Mouse (Mus musculus) forebrain, postnatal 0 days (tissue): Measurements from ENCODE around the gene Irak4. TPM values are rescaled to one million over a fixed set of nuclear protein-coding genes. Genes with fewer than 3 reads are reported as not detected.

Experiments used
- ATAC-seq: fragments of 200-750 bp; cut with Nextera tagmentation; 2 replicates; pipeline ENCODE4 v1.8.0; 2017; ENCODE audit warnings: mild to moderate bottlenecking, moderate library complexity
- DNase-seq: peaks from one replicate; pipeline ENCODE4 v3.0.0-alpha.2; 2015
- H3K27ac ChIP-seq: fragments of 300-500 bp; sonication (generic); 2 replicates; pipeline ENCODE4 v1.5.1; 2014; ENCODE audit warnings: low read depth, mild to moderate bottlenecking, antibody characterized with exemption, low read length, moderate library complexity, mixed read lengths
- H3K27me3 ChIP-seq: fragments of 300-500 bp; sonication (generic); 2 replicates; pipeline ENCODE4 v1.6.1; 2014; ENCODE audit warnings: mild to moderate bottlenecking, low read length, mixed read lengths; ENCODE audit not compliant: insufficient read depth
- H3K36me3 ChIP-seq: fragments of 300-500 bp; sonication (generic); 2 replicates; pipeline ENCODE4 v1.6.1; 2014; ENCODE audit warnings: mild to moderate bottlenecking, moderate library complexity; ENCODE audit not compliant: insufficient read depth
- H3K4me1 ChIP-seq: fragments of 300-500 bp; sonication (generic); 2 replicates; pipeline ENCODE4 v1.6.1; 2014; ENCODE audit warnings: antibody characterized with exemption; ENCODE audit not compliant: insufficient read depth
- H3K4me2 ChIP-seq: fragments of 300-500 bp; sonication (generic); 2 replicates; pipeline ENCODE4 v1.6.1; 2014; ENCODE audit warnings: low read depth, mild to moderate bottlenecking, moderate library complexity
- H3K4me3 ChIP-seq: fragments of 300-500 bp; sonication (generic); 2 replicates; pipeline ENCODE4 v1.5.1; 2014; ENCODE audit warnings: low read depth, low read length, mixed read lengths
- H3K9ac ChIP-seq: fragments of 300-500 bp; sonication (generic); 2 replicates; pipeline ENCODE4 v1.6.1; 2014; ENCODE audit warnings: mild to moderate bottlenecking
- H3K9me3 ChIP-seq: fragments of 300-500 bp; sonication (generic); 2 replicates; pipeline ENCODE4 v1.6.1; 2016; ENCODE audit warnings: low read length
- CTCF ChIP-seq: sonication (generic); IDR thresholded peaks from 2 replicates; pipeline ENCODE4 v1.5.1; 2016; ENCODE audit warnings: antibody characterized with exemption, control low read depth, low read depth
- WGBS: fragments of 180-500 bp; shearing (Covaris S2); extraction: QIAGEN DNeasy Blood & Tissue Kit; methylation state at CpG from one replicate; pipeline ENCODE4 v1.1.7; 2014; 5-methylcytosine and 5-hydroxymethylcytosine counted together
- polyA plus RNA-seq: library from polyadenylated mRNA; unstranded; fragments of >200 nt; fragmentation: Nextera tagmentation; extraction: Ambion mirVana; gene quantifications from 2 replicates; pipeline ENCODE4 v1.2.1, GENCODE M21; 2015
- total RNA-seq: library from RNA; depleted of rRNA; stranded (reverse); fragments of >200 nt; gene quantifications from 2 replicates; pipeline ENCODE4 v1.2.3, GENCODE M21; 2014

Irak4 gene
- total and polyA plus RNA-seq, 2 experiments from 2014 or later: 1.7 to 2.3 TPM

GRCm38 (mm10) chr15:94520205-94520900 lies 23.1 kb upstream of the Irak4 start:
- WGBS: 42% methylated on average over 9 of the region's 9 CpGs
- no peak overlapping the region for H3K27ac ChIP-seq
- H3K9ac ChIP-seq: no peak overlapping the region
- no peaks in the 10 kb centered on the region for H3K9me3 ChIP-seq
- no peak overlapping the region for H3K4me2 ChIP-seq
- H3K27me3 ChIP-seq: no peaks in the 10 kb centered on the region
- peak; percentile 92 for DNase-seq
- ATAC-seq: peak; percentile 74
- peak; percentile 82 for TF ChIP-seq CTCF
- H3K4me1 ChIP-seq: no peaks in the 10 kb centered on the region
- H3K4me3 ChIP-seq: no peak overlapping the region
- no peaks in the 10 kb centered on the region for H3K36me3 ChIP-seq

- H3K9me3 ChIP-seq: no peaks in the 10 kb centered on the region
- H3K4me1 ChIP-seq: no peaks in the 10 kb centered on the region
- no peak overlapping the region for H3K4me3 ChIP-seq
- 76% methylated on average over 5 of the region's 5 CpGs for WGBS
- no peak overlapping the region for H3K27ac ChIP-seq
- no peak overlapping the region for H3K4me2 ChIP-seq
- no peaks in the 10 kb centered on the region for H3K27me3 ChIP-seq
- no peak for TF ChIP-seq CTCF
- H3K36me3 ChIP-seq: no peaks in the 10 kb centered on the region
- H3K9ac ChIP-seq: no peak overlapping the region
- DNase-seq (no peak), ATAC-seq (no peak)
Observed at GRCm38 (mm10) chr15:94520959-94521358, 22.5 kb upstream of the Irak4 start.

DNA sequence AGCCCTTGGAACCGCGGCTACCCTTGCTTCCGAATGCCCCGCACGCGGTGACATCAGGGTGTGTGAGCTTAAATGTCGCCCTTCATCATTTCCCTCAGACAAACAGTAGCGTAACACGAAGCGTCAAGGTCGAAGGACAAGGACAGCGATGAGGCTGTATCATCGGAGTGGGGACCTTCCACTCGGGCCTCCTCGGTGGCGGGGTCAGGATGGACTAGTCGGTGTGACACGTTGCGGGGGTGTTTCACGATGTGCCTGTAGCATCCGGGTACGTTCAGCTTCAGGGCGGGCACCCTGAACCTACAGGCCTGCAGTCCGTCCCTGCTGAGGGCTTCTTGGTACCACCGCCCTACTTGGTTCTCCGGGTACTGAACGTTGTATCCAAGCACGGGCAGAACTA lies 20.2 kb upstream of the Irak4 start:
- no peaks in the 10 kb centered on the region for H3K9me3 ChIP-seq
- 94% methylated on average over 28 of the region's 28 CpGs for WGBS
- ATAC-seq: no peak
- H3K27me3 ChIP-seq: no peaks in the 10 kb centered on the region
- H3K4me2 ChIP-seq: no peak overlapping the region
- DNase-seq: no peak
- H3K9ac ChIP-seq: no peak overlapping the region
- no peak for TF ChIP-seq CTCF
- H3K4me1 ChIP-seq: no peaks in the 10 kb centered on the region
- H3K4me3 ChIP-seq: no peak overlapping the region
- H3K27ac ChIP-seq: no peak overlapping the region
- no peaks in the 10 kb centered on the region for H3K36me3 ChIP-seq

DNA sequence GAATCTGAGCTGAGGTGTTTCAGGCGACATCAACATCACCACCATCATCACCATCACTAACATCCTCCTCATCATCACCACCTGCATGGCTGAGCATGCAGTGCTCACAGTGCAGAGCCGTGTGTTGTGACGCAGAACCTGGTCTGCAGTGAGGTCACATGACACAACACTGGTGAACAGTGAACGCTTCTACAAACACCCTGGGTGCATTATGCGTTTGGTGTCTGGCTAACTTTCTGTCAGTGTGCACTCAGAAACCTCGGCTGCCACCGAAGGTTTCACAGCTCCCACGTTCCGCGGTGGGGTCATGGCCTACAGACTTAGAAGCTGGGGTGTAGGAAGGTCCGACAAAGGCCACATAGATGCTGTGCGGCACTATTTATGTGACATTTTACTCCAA lies 18.5 kb upstream of the Irak4 start:
- Histone ChIP-seq H3K27me3 (no peaks in the 10 kb centered on the region), H3K9ac (no peak overlapping the region), H3K4me2 (no peak overlapping the region), H3K4me3 (no peak overlapping the region), H3K27ac (no peak overlapping the region), H3K4me1 (no peaks in the 10 kb centered on the region), H3K9me3 (no peaks in the 10 kb centered on the region), H3K36me3 (no peaks in the 10 kb centered on the region)
- ATAC-seq: no peak
- no peak for TF ChIP-seq CTCF
- 87% methylated on average over 12 of the region's 12 CpGs for WGBS
- no peak for DNase-seq

DNA sequence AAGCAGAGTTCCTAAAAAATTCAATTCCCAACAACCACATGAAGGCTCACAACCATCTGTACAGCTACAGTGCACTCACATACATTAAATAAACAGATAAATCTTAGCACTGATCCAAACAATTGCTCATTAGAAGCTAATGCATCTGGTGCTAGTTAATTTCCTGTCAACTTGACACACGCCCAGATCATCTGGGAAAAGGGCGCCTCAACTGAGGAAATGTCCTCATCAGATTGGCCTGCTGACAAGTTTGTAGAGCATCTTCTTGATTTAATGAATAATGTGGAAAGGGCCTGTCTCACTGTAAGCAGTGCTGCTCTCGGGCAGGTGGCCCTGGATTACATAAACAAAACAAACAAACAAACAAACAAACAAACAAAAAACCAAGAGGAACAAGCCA lies 12.9 kb upstream of the Irak4 start:
- no peak overlapping the region for H3K4me3 ChIP-seq
- DNase-seq (no peak), ATAC-seq (no peak)
- H3K27me3 ChIP-seq: no peaks in the 10 kb centered on the region
- H3K4me1 ChIP-seq: no peaks in the 10 kb centered on the region
- no peak overlapping the region for H3K4me2 ChIP-seq
- H3K27ac ChIP-seq: no peak overlapping the region
- H3K9ac ChIP-seq: no peak overlapping the region
- H3K36me3 ChIP-seq: no peaks in the 10 kb centered on the region; the same call in 1 of the 2 replicates
- no peak for TF ChIP-seq CTCF
- 75% methylated on average over 3 of the region's 3 CpGs for WGBS
- no peaks in the 10 kb centered on the region for H3K9me3 ChIP-seq

DNA sequence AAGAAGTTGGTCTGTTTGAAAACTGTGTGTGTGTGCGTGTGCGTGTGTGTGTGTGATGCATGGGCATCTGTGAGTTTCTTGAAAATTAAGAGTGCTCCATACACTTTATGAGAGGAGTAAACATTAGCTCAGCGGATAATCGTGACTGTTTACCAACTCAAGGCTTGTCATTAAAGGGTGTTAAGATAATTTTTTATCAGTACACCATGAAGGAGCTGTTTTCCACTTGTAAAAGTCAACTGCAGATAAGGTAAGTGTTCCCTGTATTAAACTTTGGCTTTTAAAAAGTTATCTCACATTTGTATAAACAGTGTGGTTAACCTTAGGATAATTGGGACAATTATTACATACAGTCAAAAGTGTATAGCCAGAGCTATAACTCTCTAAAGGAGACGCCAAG lies 11.1 kb upstream of the Irak4 start:
- H3K9ac ChIP-seq: no peak overlapping the region
- H3K4me1 ChIP-seq: no peaks in the 10 kb centered on the region
- no peak overlapping the region for H3K4me3 ChIP-seq
- WGBS: 88% methylated on average over 5 of the region's 5 CpGs
- H3K9me3 ChIP-seq: no peaks in the 10 kb centered on the region
- no peak overlapping the region for H3K27ac ChIP-seq
- no peak for TF ChIP-seq CTCF
- ATAC-seq: no peak
- no peaks in the 10 kb centered on the region for H3K27me3 ChIP-seq
- no peaks in the 10 kb centered on the region; the same call in 1 of the 2 replicates for H3K36me3 ChIP-seq
- DNase-seq: no peak
- H3K4me2 ChIP-seq: no peak overlapping the region

DNA sequence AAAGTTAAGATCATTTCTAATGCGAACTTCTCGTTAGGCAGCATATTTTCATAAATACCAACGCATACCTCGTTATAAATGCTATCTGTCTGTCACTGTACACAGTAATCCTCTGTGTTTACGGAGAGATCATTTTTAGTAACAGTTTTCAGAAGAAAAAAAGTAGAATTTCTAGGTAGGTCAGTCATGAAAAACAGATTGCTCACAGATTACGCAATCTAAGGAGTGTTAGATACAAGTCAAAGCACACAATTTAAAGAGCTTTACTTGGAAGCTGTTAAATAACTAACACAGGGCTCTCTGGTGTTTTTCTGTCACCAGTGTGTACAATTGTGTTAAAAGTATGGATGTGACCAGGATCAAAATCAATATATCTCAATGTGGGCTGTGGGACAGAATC lies 10.5 kb upstream of the Irak4 start:
- no peaks in the 10 kb centered on the region for H3K4me1 ChIP-seq
- H3K9me3 ChIP-seq: no peaks in the 10 kb centered on the region
- DNase-seq: no peak
- TF ChIP-seq CTCF: no peak
- no peak overlapping the region for H3K4me2 ChIP-seq
- ATAC-seq: no peak
- H3K9ac ChIP-seq: no peak overlapping the region
- H3K4me3 ChIP-seq: no peak overlapping the region
- H3K27me3 ChIP-seq: no peaks in the 10 kb centered on the region
- H3K36me3 ChIP-seq: no peaks in the 10 kb centered on the region; the same call in 1 of the 2 replicates
- no peak overlapping the region for H3K27ac ChIP-seq
- 69% methylated on average over 6 of the region's 6 CpGs for WGBS
